Mouse (Mus musculus) myocyte (in vitro differentiated cells): ENCODE measurements around the gene Cop1.

Experiments
- CEBPB ChIP-seq: IDR thresholded peaks from 2 replicates; pipeline ENCODE4 v1.6.1; 2011; ENCODE audit warnings: mild to moderate bottlenecking, moderate library complexity; ENCODE audit not compliant: poor library complexity, insufficient read depth, severe bottlenecking
- E2F4 ChIP-seq: IDR thresholded peaks from one replicate; pipeline ENCODE4 v1.6.1; 2011; ENCODE audit warnings: mild to moderate bottlenecking, control low read depth, moderate library complexity; ENCODE audit not compliant: insufficient read depth
- MAX ChIP-seq: IDR thresholded peaks from one replicate; pipeline ENCODE4 v1.6.1; 2011; ENCODE audit warnings: low read depth, mild to moderate bottlenecking, control low read depth
- MYOD1 ChIP-seq, 3 experiments: IDR thresholded peaks; one replicate each; pipeline ENCODE4 v1.6.1; 2011; ENCODE audit warnings: control low read depth in 2 of 3, low read depth in 2 of 3, mild to moderate bottlenecking in 2 of 3, moderate library complexity in 1 of 3; ENCODE audit not compliant: insufficient read length in 2 of 3, control insufficient read depth in 1 of 3
- POLR2A ChIP-seq: IDR thresholded peaks from one replicate; pipeline ENCODE4 v1.6.1; 2011; ENCODE audit warnings: low read depth, mild to moderate bottlenecking, control low read depth, moderate library complexity; ENCODE audit not compliant: insufficient read length
- TCF12 ChIP-seq: IDR thresholded peaks from one replicate; pipeline ENCODE4 v1.6.1; 2011; ENCODE audit warnings: mild to moderate bottlenecking, control low read depth; ENCODE audit not compliant: poor library complexity, insufficient read depth, severe bottlenecking
- USF1 ChIP-seq: IDR thresholded peaks from one replicate; pipeline ENCODE4 v1.6.1; 2011; ENCODE audit warnings: low read depth, mild to moderate bottlenecking, control low read depth, moderate library complexity

DNA sequence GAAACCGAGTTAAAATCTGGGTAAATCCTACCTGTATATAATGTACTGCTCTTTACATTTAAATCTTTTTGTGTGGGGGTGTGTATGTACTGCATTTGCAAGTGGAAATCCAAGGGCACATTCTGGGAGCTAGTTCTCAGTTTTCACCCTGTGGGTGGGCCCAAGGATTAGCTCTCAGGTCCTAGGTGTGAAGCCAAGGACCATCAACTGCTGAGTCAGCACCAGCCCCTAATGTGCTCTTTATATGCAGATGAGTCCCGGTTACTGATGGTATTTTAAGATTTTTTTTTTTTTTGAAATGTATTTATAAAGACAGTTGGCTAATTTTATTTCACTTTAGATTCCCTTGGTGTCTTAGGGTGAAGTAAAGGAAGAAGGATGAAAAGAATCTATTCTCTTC is 110.2 kb downstream of the Cop1 start:
- TF ChIP-seq MYOD1 (IDR thresholded peaks at IDR 0.05; ENCODE audit: control insufficient read depth in 1 of 3, insufficient read length in 2 of 3, low read depth in 2 of 3) (no peak), E2F4 (no peak), MAX (no peak), POLR2A (no peak), USF1 (no peak), TCF12 (no peak), CEBPB (no peak)
